Mouse (Mus musculus) hindbrain, embryonic 13.5 days (tissue): Measurements from ENCODE around the gene Mxd1. TPM values are rescaled to one million over a fixed set of nuclear protein-coding genes. Genes with fewer than 3 reads are reported as not detected.

ENCODE experiments used
- ATAC-seq: fragments of 200-750 bp; cut with Nextera tagmentation; 2 replicates; pipeline ENCODE4 v1.8.0; 2017; ENCODE audit warnings: moderate TSS enrichment; ENCODE audit not compliant: low FRiP score
- H3K27ac ChIP-seq: fragments of 300-500 bp; sonication (generic); 2 replicates; pipeline ENCODE4 v1.5.1; 2015; ENCODE audit warnings: inconsistent platforms, mild to moderate bottlenecking, moderate library complexity
- H3K27me3 ChIP-seq: fragments of 300-500 bp; sonication (generic); 2 replicates; pipeline ENCODE4 v1.6.1; 2015; ENCODE audit warnings: mild to moderate bottlenecking, inconsistent platforms
- H3K36me3 ChIP-seq: fragments of 300-500 bp; sonication (generic); 2 replicates; pipeline ENCODE4 v1.6.1; 2015; ENCODE audit warnings: mild to moderate bottlenecking, inconsistent platforms
- H3K4me1 ChIP-seq: fragments of 300-500 bp; sonication (generic); replicated peaks from 2 replicates; pipeline ENCODE4 v1.6.1; 2015; ENCODE audit warnings: inconsistent platforms
- H3K4me2 ChIP-seq: fragments of 300-500 bp; sonication (generic); 2 replicates; pipeline ENCODE4 v1.6.1; 2015; ENCODE audit warnings: inconsistent platforms, mild to moderate bottlenecking, moderate library complexity
- H3K4me3 ChIP-seq: fragments of 300-500 bp; sonication (generic); 2 replicates; pipeline ENCODE4 v1.5.1; 2015; ENCODE audit warnings: mild to moderate bottlenecking, inconsistent platforms
- H3K9ac ChIP-seq: fragments of 300-500 bp; sonication (generic); 2 replicates; pipeline ENCODE4 v1.6.1; 2015; ENCODE audit warnings: mild to moderate bottlenecking, inconsistent platforms
- H3K9me3 ChIP-seq: fragments of 300-500 bp; sonication (generic); 2 replicates; pipeline ENCODE4 v1.6.1; 2016; ENCODE audit warnings: inconsistent platforms
- WGBS: fragments of 180-500 bp; shearing (Covaris S2); methylation state at CpG from one replicate; pipeline ENCODE4 v1.1.7; 2015; 5-methylcytosine and 5-hydroxymethylcytosine counted together
- polyA plus RNA-seq: library from polyadenylated mRNA; unstranded; fragments of >200 nt; fragmentation: Nextera tagmentation; extraction: Ambion mirVana; gene quantifications from 2 replicates; pipeline ENCODE4 v1.2.1, GENCODE M21; 2015

Mxd1 gene
- polyA plus RNA-seq, 1 experiment from 2014 or later = 23.3 TPM

DNA sequence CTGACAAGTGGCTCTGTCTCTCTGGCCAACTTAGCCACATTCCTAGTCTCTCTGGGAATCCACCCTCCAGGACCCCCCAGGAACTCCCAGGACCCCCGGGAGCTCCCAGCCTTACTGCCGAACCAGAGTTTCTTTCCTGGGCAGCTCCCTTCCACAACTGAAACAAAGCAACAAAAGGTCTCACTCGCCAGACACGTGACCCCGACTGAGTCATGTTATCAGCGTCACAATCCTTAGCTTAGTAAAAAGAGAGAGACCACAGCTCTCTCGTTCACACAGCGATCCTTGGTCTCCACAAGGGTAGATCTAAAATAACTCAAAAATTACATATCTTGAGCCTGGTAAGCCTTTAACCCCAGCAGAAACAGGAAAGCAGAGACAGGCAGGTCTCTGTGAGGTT, 27.2 kb downstream of the Mxd1 start:
- Histone ChIP-seq H3K27ac (no peak overlapping the region), H3K4me2 (no peak overlapping the region), H3K9me3 (no peaks in the 10 kb centered on the region), H3K4me1 (no peaks in the 10 kb centered on the region), H3K4me3 (no peak overlapping the region), H3K9ac (no peak overlapping the region), H3K27me3 (no peaks in the 10 kb centered on the region), H3K36me3 (no peaks in the 10 kb centered on the region)
- no peak for ATAC-seq
- WGBS = 58% methylated on average over 8 of the region's 8 CpGs

DNA sequence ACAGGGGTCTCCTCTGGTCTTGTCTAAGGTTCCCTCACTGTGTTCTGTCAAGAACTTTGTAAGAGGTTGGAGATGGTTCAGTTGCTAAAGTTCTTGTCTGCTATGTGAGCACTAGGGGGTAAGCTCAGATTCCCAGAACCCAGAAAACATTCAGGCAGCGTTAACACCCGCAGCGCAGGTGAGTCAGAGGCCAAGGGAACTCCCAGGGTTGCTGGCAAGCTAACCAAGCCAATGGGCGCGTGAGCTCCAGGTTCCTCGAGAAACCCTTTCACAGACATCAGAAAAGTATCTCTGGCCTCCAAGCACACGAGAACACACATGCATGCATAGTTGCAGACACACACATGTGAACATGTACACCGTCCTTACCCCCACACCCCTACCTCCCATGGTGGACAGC, 28.2 kb downstream of the Mxd1 start:
- H3K36me3 ChIP-seq = no peaks in the 10 kb centered on the region
- H3K27me3 ChIP-seq = no peaks in the 10 kb centered on the region
- no peak for ATAC-seq
- no peak overlapping the region for H3K27ac ChIP-seq
- H3K4me3 ChIP-seq = no peak overlapping the region
- WGBS = 89% methylated on average over 8 of the region's 8 CpGs
- no peak overlapping the region for H3K4me2 ChIP-seq
- H3K9ac ChIP-seq = no peak overlapping the region
- no peaks in the 10 kb centered on the region for H3K9me3 ChIP-seq
- no peaks in the 10 kb centered on the region for H3K4me1 ChIP-seq

DNA sequence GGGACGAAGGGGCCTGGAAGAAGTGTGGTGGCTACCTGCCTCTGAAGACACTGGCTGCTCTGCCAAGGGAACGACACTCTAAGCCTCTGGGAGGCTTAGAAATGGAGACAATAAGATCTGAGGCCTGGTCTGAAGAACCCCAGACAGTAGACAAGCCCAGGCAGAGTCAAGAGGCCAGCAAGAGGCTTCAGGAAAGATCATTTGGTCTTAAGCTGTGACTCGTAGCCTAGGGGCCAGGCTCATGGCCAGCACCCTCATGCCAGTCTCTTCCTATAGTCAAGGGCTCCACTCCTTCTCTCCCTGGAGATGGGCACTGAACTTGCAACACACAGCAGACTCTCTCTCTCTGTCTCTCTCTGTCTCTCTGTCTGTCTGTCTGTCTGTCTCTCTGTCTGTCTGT, 28.8 kb downstream of the Mxd1 start:
- WGBS = 85% methylated on average over 3 of the region's 3 CpGs
- H3K27ac ChIP-seq = no peak overlapping the region
- H3K4me1 ChIP-seq = no peaks in the 10 kb centered on the region
- no peak for ATAC-seq
- no peak overlapping the region for H3K4me2 ChIP-seq
- H3K4me3 ChIP-seq = no peak overlapping the region
- H3K36me3 ChIP-seq = no peaks in the 10 kb centered on the region
- H3K9ac ChIP-seq = no peak overlapping the region
- no peaks in the 10 kb centered on the region for H3K9me3 ChIP-seq
- no peaks in the 10 kb centered on the region for H3K27me3 ChIP-seq

DNA sequence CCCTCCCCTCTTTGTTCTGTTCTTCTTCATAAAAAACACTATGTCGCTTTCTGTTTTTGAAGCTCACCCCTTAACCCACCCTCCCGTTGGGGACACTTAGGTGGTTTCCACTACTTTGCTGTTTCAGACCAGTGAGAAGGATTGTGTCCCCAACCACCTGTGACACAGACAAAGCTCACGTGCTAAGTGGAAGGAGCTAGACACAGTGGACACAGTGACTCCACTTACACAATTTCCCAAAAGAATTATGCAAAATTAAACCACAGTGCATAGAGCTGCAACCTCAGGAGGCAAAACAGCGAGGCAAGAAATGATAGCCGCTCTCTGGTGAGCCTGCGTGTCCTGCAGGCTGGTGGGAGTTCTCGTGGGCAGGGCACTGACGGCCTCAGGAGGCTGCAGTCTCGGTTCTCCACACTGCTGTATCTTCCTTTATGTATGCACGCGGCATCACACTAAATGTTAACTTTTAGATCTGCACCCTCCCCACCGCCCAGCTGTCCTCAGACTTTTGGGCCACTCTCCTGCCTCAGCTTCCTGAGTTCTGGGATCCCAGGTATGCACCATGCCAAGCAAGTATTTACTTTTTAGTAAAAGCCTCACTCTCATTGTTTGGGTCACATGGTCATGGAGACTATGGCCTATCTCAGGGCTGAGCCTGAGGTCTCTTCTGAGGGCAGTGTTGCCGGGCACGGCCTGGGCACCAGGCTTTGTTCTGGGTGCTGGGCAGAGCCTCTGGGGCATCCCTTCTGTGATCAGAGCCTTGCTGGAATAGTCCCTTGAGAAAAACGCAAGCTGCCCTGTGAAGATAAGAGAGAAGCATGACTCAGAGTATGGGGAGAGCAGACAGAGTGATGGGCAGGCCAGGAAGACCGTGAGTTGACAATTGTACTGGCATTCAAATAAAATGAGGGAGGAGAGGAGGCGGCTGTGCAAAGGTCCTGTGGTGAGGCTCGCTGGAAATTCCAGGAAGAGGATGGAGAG, 29.5 kb downstream of the Mxd1 start:
- H3K27ac ChIP-seq = no peak overlapping the region
- 81% methylated on average over 18 of the region's 18 CpGs for WGBS
- ATAC-seq = no peak
- H3K4me3 ChIP-seq = no peak overlapping the region
- no peaks in the 10 kb centered on the region for H3K36me3 ChIP-seq
- H3K4me2 ChIP-seq = no peak overlapping the region
- H3K9me3 ChIP-seq = no peaks in the 10 kb centered on the region
- H3K27me3 ChIP-seq = no peaks in the 10 kb centered on the region
- no peak overlapping the region for H3K9ac ChIP-seq
- no peaks in the 10 kb centered on the region for H3K4me1 ChIP-seq

DNA sequence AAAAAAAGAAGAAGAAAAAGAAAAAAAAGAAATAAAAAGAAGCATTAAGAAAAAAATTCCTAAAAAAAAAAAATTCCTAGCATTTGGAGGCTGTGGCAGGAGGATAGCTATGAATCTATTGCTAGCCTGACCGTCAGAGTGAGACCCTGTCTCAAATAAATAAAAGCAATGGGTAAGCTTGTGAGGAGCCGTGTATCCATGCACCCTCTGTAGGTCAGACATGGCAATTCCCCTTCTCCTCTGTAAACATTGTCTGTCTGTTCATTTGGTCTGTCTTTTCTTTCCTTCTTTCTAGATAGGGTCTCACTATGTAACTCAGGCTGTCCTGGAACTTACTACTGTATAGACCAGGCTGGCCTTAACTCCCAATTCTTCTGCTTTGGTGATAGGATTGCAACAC, 30.5 kb downstream of the Mxd1 start:
- no peaks in the 10 kb centered on the region for H3K9me3 ChIP-seq
- 32% methylated on average over 2 of the region's 2 CpGs for WGBS
- no peak overlapping the region for H3K4me2 ChIP-seq
- H3K4me3 ChIP-seq = no peak overlapping the region
- H3K27ac ChIP-seq = no peak overlapping the region
- no peaks in the 10 kb centered on the region for H3K27me3 ChIP-seq
- no peaks in the 10 kb centered on the region for H3K4me1 ChIP-seq
- no peak overlapping the region for H3K9ac ChIP-seq
- H3K36me3 ChIP-seq = no peaks in the 10 kb centered on the region
- no peak for ATAC-seq

DNA sequence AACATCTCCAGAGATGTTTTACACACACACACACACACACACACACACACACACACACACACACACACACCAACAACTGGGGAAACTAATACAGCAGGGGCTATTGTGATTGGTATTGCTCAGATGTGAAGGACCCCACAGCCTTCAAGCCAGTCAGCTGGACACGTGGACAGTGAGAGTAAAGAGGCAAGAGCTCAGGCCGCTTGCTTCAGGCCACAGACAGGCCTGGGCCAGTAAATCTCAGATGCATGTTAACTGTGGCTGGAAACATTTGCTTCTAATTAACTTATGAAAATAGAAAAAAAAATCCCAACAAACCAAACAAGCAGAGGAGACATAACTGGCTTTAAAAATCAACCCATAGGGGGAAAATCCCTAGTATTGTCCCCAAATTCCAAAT, 31.1 kb downstream of the Mxd1 start:
- Histone ChIP-seq H3K4me1 (no peaks in the 10 kb centered on the region), H3K4me3 (no peak overlapping the region), H3K9me3 (no peaks in the 10 kb centered on the region), H3K27ac (no peak overlapping the region), H3K36me3 (no peaks in the 10 kb centered on the region), H3K9ac (no peak overlapping the region), H3K4me2 (no peak overlapping the region), H3K27me3 (no peaks in the 10 kb centered on the region)
- 76% methylated on average over 2 of the region's 2 CpGs for WGBS
- ATAC-seq = no peak

DNA sequence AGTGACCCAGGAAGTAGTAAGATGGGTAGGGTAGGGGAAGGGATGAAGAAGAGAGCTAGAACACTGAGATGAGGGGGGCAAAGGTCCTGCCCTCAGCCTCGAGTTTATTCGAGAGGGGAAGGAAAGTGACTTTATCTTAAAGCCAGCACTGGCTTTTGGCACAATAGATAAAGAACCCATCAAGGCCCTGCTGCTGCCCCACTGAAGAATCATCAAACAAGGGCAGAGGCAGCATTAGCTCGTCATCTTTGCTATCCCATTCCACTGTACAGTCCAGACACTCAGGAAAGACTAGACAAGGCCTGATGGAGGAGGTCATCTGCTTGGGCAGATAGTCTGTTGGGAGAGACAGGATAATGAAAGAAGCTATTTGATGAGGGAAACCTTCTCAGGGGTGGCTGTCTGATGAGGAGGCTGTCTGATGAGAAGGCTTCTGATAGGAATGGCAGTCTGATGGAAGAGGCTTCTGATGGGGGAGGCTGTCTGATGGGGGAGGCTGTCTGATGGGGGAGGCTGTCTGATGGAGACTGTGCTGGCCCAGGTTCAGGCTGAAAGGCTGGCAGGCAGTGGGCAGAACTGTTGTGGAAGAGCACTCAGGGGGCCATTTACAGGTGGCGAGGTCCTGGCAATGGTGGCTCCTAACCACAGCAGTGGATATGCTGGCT, 31.7 kb downstream of the Mxd1 start:
- H3K9me3 ChIP-seq = no peaks in the 10 kb centered on the region
- H3K27me3 ChIP-seq = no peaks in the 10 kb centered on the region
- H3K9ac ChIP-seq = no peak overlapping the region
- H3K36me3 ChIP-seq = no peaks in the 10 kb centered on the region
- 64% methylated on average over 4 of the region's 4 CpGs for WGBS
- no peak overlapping the region for H3K4me2 ChIP-seq
- no peak for ATAC-seq
- H3K27ac ChIP-seq = no peak overlapping the region
- H3K4me3 ChIP-seq = no peak overlapping the region
- H3K4me1 ChIP-seq = no peaks in the 10 kb centered on the region

DNA sequence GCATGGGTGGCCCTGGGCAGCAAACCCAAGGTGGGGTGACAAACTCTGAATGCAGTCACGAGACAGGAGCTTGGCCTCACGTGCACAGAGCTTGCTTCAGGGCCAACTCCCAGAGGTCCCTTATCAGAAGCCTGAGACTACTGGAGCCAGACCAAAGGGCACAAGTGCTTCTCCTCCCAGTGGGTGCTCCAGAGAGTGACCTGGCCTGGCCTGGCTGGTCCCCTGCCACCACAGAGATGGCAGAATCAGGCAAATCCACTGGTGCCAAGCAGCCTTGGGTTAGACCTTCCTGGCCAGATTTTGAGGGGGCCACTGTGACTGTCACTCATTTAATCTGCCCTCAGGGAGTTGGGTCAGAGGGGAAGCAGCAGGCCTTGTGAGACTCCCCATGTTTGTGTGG, 32.5 kb downstream of the Mxd1 start:
- Histone ChIP-seq H3K36me3 (no peaks in the 10 kb centered on the region), H3K4me1 (no peaks in the 10 kb centered on the region), H3K4me3 (no peak overlapping the region), H3K9me3 (no peaks in the 10 kb centered on the region), H3K9ac (no peak overlapping the region), H3K27ac (no peak overlapping the region), H3K27me3 (no peaks in the 10 kb centered on the region), H3K4me2 (no peak overlapping the region)
- no peak for ATAC-seq
- WGBS = 68% methylated on average over 2 of the region's 2 CpGs

DNA sequence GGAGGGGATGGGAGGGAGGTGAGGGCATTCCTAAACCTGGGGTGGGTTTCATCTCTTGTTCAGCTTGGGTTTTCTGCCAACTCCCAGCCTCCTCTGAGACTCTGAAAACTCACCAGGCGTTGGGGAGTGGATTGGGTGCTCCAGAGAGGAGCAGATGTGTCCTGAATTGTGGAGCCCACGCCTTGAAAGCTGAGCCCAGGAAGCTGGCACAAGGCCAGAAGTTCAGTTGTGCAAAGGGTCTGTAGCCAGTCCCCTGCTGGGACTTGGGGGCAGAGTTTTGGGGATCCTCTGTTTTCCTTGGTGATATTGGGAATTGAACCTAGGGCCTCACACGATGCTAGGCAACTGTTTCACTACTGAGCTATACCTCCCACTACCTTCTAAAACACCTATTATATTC, 38.8 kb downstream of the Mxd1 start:
- no peak overlapping the region for H3K9ac ChIP-seq
- H3K4me3 ChIP-seq = no peak overlapping the region
- no peaks in the 10 kb centered on the region for H3K27me3 ChIP-seq
- 64% methylated on average over 3 of the region's 3 CpGs for WGBS
- no peaks in the 10 kb centered on the region for H3K4me1 ChIP-seq
- no peak overlapping the region for H3K27ac ChIP-seq
- ATAC-seq = no peak
- no peaks in the 10 kb centered on the region for H3K9me3 ChIP-seq
- H3K36me3 ChIP-seq = no peaks in the 10 kb centered on the region
- no peak overlapping the region for H3K4me2 ChIP-seq

DNA sequence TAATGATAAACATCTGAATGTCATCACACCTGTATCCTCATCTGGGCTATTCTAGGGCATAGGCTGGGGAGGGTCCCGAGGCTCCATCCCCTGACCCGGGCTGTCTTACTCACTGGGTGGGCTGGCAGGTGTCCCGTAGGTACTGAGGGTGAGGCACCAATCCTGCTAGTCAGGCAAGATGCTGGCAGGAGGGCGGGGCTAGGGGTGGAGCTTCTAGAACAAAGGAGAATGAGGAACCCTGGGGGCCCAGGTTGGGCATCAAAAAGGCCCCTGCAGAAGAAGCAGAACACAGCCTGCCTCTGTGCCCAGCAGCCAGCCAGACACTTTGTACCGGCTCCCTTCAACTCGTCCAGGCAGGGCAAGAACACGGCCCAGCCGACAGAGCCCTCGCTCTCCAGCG, 41.0 kb downstream of the Mxd1 start, which contains the start of gene Asprv1:
Gene Asprv1, plus strand, starts transcription at position 219 of the 400 bp plus-strand sequence.
- Histone ChIP-seq H3K4me1 (no peaks in the 10 kb centered on the region), H3K27me3 (no peaks in the 10 kb centered on the region), H3K4me3 (no peak within 1 kb of the TSS), H3K27ac (no peak within 1 kb of the TSS), H3K36me3 (no peaks in the 10 kb centered on the region), H3K9ac (no peak within 1 kb of the TSS), H3K4me2 (no peak within 1 kb of the TSS), H3K9me3 (no peaks in the 10 kb centered on the region)
- WGBS = 51% methylated on average over 10 of the region's 10 CpGs
- ATAC-seq = no peak

DNA sequence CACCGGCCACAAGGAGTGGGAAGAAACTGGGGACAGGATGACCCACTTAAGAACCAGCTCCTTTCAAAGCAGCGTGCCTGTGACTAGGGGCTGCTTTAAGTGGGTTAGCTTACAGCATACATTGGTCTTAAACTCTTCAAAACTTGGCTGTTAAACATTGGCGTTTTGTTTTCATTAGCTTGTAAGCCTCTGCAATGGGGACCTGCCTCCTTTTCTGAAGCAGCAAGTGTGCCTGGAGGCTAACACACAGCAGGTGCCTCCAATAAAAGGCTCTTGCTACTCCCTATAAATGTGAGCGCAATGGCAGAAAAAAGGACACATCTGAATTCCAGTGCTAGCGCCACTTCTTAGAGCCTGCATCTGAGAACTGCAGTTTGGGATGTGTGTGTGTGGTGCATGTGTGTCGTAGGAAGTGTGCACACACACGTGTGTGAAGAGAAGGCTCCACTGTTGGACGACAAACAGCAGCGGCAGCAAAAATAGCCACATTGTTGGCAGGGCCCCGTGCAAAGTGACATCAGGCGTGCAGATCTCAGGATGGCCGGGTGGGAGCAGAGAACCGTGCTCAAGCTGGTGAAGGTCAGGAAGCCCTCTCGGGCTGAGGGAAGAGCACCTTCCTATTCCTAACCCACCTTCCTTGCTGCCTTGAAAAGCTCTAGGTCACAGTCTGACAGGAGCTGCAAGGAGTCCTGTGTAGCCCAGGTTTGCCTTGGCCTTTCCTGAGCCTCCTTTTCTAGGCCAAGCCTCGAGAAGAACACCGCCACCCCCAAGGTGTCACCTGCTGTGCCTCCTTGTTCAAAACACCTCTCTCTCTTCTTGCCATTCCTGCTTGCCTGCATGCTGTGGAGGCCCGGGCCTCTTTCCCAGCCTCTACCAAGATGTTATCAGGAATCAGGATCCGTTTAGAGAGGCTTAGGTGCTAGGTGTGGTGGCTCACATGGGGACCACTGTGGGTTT, 44.6 kb downstream of the Mxd1 start:
- Histone ChIP-seq H3K9ac (no peak overlapping the region), H3K9me3 (no peaks in the 10 kb centered on the region), H3K27ac (no peak overlapping the region), H3K27me3 (no peaks in the 10 kb centered on the region), H3K4me2 (no peak overlapping the region), H3K4me1 (no peaks in the 10 kb centered on the region), H3K4me3 (no peak overlapping the region), H3K36me3 (no peaks in the 10 kb centered on the region)
- no peak for ATAC-seq
- 70% methylated on average over 18 of the region's 18 CpGs for WGBS

DNA sequence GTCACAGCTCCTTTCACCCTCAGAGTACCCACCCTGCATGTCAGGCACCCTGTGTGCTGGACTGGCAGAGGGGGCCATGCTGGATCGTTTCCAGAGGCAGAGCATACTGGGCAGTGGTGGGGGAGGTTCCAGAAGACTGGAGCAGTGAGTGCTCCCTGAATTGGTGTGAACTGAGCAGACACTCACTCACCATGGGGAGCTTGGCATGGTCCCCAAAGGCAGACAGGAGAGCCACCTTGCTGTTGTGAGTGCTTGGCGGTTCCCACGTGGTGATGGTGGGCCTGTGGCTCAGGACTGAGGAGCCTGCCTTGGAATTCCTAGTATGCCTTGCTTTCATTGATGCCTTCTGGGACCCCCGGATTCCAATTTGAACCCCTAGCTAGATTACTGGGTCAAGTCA, 45.8 kb downstream of the Mxd1 start:
- 87% methylated on average over 4 of the region's 4 CpGs for WGBS
- no peaks in the 10 kb centered on the region for H3K9me3 ChIP-seq
- H3K4me3 ChIP-seq = no peak overlapping the region
- H3K9ac ChIP-seq = no peak overlapping the region
- no peaks in the 10 kb centered on the region for H3K4me1 ChIP-seq
- no peak overlapping the region for H3K4me2 ChIP-seq
- ATAC-seq = no peak
- no peaks in the 10 kb centered on the region for H3K27me3 ChIP-seq
- H3K27ac ChIP-seq = no peak overlapping the region
- no peaks in the 10 kb centered on the region for H3K36me3 ChIP-seq
